Mouse (Mus musculus): ENCODE measurements at regions not wholly inside any gene's neighbourhood (a gene's known extent, or its start where the extent isn't known, plus 50 kb on each side); places are given as distances from the start of the nearest gene placed in this dataset.

- no peak overlapping the region for H3K4me2 ChIP-seq (ENCODE audit: low read length)
- WGBS = 82% methylated on average over 4 of the region's 4 CpGs
- H3K4me1 ChIP-seq (ENCODE audit: control insufficient read depth, insufficient read depth, low read length) = no peaks in the 10 kb centered on the region
- no peak overlapping the region for H3K9ac ChIP-seq (replicated peaks; ENCODE audit: low read length)
- H3K27ac ChIP-seq (replicated peaks; ENCODE audit: low read depth, low read length) = no peak overlapping the region
- H3K9me3 ChIP-seq (ENCODE audit: control insufficient read depth, low read length) = no peaks in the 10 kb centered on the region
- no peak overlapping the region for H3K4me3 ChIP-seq (replicated peaks; ENCODE audit: low read depth, low read length)
- ATAC-seq (ENCODE audit: low FRiP score, low TSS enrichment) (no peak), DNase-seq (no peak)
- H3K27me3 ChIP-seq (ENCODE audit: control insufficient read depth, insufficient read depth, low read length) = no peaks in the 10 kb centered on the region
- no peaks in the 10 kb centered on the region for H3K36me3 ChIP-seq (ENCODE audit: control insufficient read depth, insufficient read depth, low read length)
These were observed 147.8 kb downstream of the Vrk1 start for GRCm38 (mm10) chr12:106157827-106158226.

GRCm38 (mm10) chr12:106158620-106159019 is 148.6 kb downstream of the Vrk1 start:
- H3K36me3 ChIP-seq (ENCODE audit: control insufficient read depth, insufficient read depth, low read length) = no peaks in the 10 kb centered on the region
- WGBS = 95% methylated on average over 14 of the region's 14 CpGs
- ATAC-seq (ENCODE audit: low FRiP score, low TSS enrichment) (no peak), DNase-seq (no peak)
- no peaks in the 10 kb centered on the region for H3K27me3 ChIP-seq (ENCODE audit: control insufficient read depth, insufficient read depth, low read length)
- H3K27ac ChIP-seq (replicated peaks; ENCODE audit: low read depth, low read length) = no peak overlapping the region
- H3K9ac ChIP-seq (replicated peaks; ENCODE audit: low read length) = no peak overlapping the region
- H3K9me3 ChIP-seq (ENCODE audit: control insufficient read depth, low read length) = no peaks in the 10 kb centered on the region
- H3K4me2 ChIP-seq (ENCODE audit: low read length) = no peak overlapping the region
- H3K4me3 ChIP-seq (replicated peaks; ENCODE audit: low read depth, low read length) = no peak overlapping the region
- no peaks in the 10 kb centered on the region for H3K4me1 ChIP-seq (ENCODE audit: control insufficient read depth, insufficient read depth, low read length)

GRCm38 (mm10) chr12:106171301-106171700 is 161.3 kb downstream of the Vrk1 start:
- Histone ChIP-seq H3K27ac (replicated peaks; ENCODE audit: low read depth, low read length) (no peak overlapping the region), H3K9me3 (ENCODE audit: control insufficient read depth, low read length) (no peaks in the 10 kb centered on the region), H3K36me3 (ENCODE audit: control insufficient read depth, insufficient read depth, low read length) (no peaks in the 10 kb centered on the region), H3K4me1 (ENCODE audit: control insufficient read depth, insufficient read depth, low read length) (peaks cover 24% of the 10 kb centered on the region), H3K27me3 (ENCODE audit: control insufficient read depth, insufficient read depth, low read length) (peaks cover 4% of the 10 kb centered on the region), H3K9ac (replicated peaks; ENCODE audit: low read length) (no peak overlapping the region), H3K4me3 (replicated peaks; ENCODE audit: low read depth, low read length) (no peak overlapping the region), H3K4me2 (ENCODE audit: low read length) (no peak overlapping the region)
- ATAC-seq (ENCODE audit: low FRiP score, low TSS enrichment) (no peak), DNase-seq (peak; percentile 66)
- WGBS = 65% methylated on average over 5 of the region's 5 CpGs

- 0 out of 2 replicates have a peak overlapping the region, but pooled peaks have one; percentile 36 for H3K4me3 ChIP-seq (replicated peaks; ENCODE audit: low read depth, low read length)
- peak overlapping the region; percentile 74 for H3K4me2 ChIP-seq (ENCODE audit: low read length)
- H3K27ac ChIP-seq (replicated peaks; ENCODE audit: low read depth, low read length) = no peak overlapping the region
- ATAC-seq (ENCODE audit: low FRiP score, low TSS enrichment) = no peak
- no peaks in the 10 kb centered on the region for H3K9me3 ChIP-seq (ENCODE audit: control insufficient read depth, low read length)
- DNase-seq = no peak
- 12% methylated on average over 8 of the region's 8 CpGs for WGBS
- peaks cover 24% of the 10 kb centered on the region for H3K4me1 ChIP-seq (ENCODE audit: control insufficient read depth, insufficient read depth, low read length)
- no peak overlapping the region for H3K9ac ChIP-seq (replicated peaks; ENCODE audit: low read length)
- no peaks in the 10 kb centered on the region for H3K36me3 ChIP-seq (ENCODE audit: control insufficient read depth, insufficient read depth, low read length)
- peaks cover 4% of the 10 kb centered on the region for H3K27me3 ChIP-seq (ENCODE audit: control insufficient read depth, insufficient read depth, low read length)
These were observed 163.2 kb downstream of the Vrk1 start for GRCm38 (mm10) chr12:106173211-106173610.

- WGBS = under 1% methylated on average over 39 of the region's 39 CpGs
- Histone ChIP-seq H3K4me1 (ENCODE audit: control insufficient read depth, insufficient read depth, low read length) (peaks cover 24% of the 10 kb centered on the region), H3K4me2 (ENCODE audit: low read length) (peak overlapping the region; percentile 74), H3K9ac (replicated peaks; ENCODE audit: low read length) (peak overlapping the region; percentile 51), H3K4me3 (replicated peaks; ENCODE audit: low read depth, low read length) (peak overlapping the region; percentile 36), H3K36me3 (ENCODE audit: control insufficient read depth, insufficient read depth, low read length) (no peaks in the 10 kb centered on the region), H3K27me3 (ENCODE audit: control insufficient read depth, insufficient read depth, low read length) (peaks cover 4% of the 10 kb centered on the region), H3K9me3 (ENCODE audit: control insufficient read depth, low read length) (no peaks in the 10 kb centered on the region), H3K27ac (replicated peaks; ENCODE audit: low read depth, low read length) (peak overlapping the region; percentile 84)
- peak; percentile 55 for ATAC-seq (ENCODE audit: low FRiP score, low TSS enrichment)
- DNase-seq = peak; percentile 78
These were observed 164.3 kb downstream of the Vrk1 start for GRCm38 (mm10) chr12:106174070-106174980.

GRCm38 (mm10) chr12:106174981-106175700 is 165.1 kb downstream of the Vrk1 start:
- peak overlapping the region; percentile 51 for H3K9ac ChIP-seq (replicated peaks; ENCODE audit: low read length)
- H3K4me2 ChIP-seq (ENCODE audit: low read length) = peak overlapping the region; percentile 74
- WGBS = 1% methylated on average over 27 of the region's 27 CpGs
- H3K4me1 ChIP-seq (ENCODE audit: control insufficient read depth, insufficient read depth, low read length) = peaks cover 24% of the 10 kb centered on the region
- no peaks in the 10 kb centered on the region for H3K9me3 ChIP-seq (ENCODE audit: control insufficient read depth, low read length)
- ATAC-seq (ENCODE audit: low FRiP score, low TSS enrichment) (peak; percentile 9; the same call in 1 of the 2 replicates), DNase-seq (peak; percentile 77)
- H3K4me3 ChIP-seq (replicated peaks; ENCODE audit: low read depth, low read length) = peak overlapping the region; percentile 36
- peak overlapping the region; percentile 84 for H3K27ac ChIP-seq (replicated peaks; ENCODE audit: low read depth, low read length)
- H3K27me3 ChIP-seq (ENCODE audit: control insufficient read depth, insufficient read depth, low read length) = peaks cover 4% of the 10 kb centered on the region
- H3K36me3 ChIP-seq (ENCODE audit: control insufficient read depth, insufficient read depth, low read length) = no peaks in the 10 kb centered on the region

- H3K9me3 ChIP-seq (ENCODE audit: control insufficient read depth, low read length) = no peaks in the 10 kb centered on the region
- DNase-seq (no peak), ATAC-seq (ENCODE audit: low FRiP score, low TSS enrichment) (no peak)
- H3K36me3 ChIP-seq (ENCODE audit: control insufficient read depth, insufficient read depth, low read length) = no peaks in the 10 kb centered on the region
- WGBS = 71% methylated on average over 4 of the region's 4 CpGs
- no peak overlapping the region for H3K9ac ChIP-seq (replicated peaks; ENCODE audit: low read length)
- no peak overlapping the region for H3K4me2 ChIP-seq (ENCODE audit: low read length)
- H3K4me3 ChIP-seq (replicated peaks; ENCODE audit: low read depth, low read length) = no peak overlapping the region
- peaks cover 24% of the 10 kb centered on the region for H3K4me1 ChIP-seq (ENCODE audit: control insufficient read depth, insufficient read depth, low read length)
- H3K27me3 ChIP-seq (ENCODE audit: control insufficient read depth, insufficient read depth, low read length) = peaks cover 1% of the 10 kb centered on the region
- no peak overlapping the region for H3K27ac ChIP-seq (replicated peaks; ENCODE audit: low read depth, low read length)
These were observed 167.3 kb downstream of the Vrk1 start for GRCm38 (mm10) chr12:106177302-106177701.

- no peak for DNase-seq
- peaks cover 24% of the 10 kb centered on the region for H3K4me1 ChIP-seq (ENCODE audit: control insufficient read depth, insufficient read depth, low read length)
- ATAC-seq (ENCODE audit: low FRiP score, low TSS enrichment) = no peak
- H3K27ac ChIP-seq (replicated peaks; ENCODE audit: low read depth, low read length) = no peak overlapping the region
- H3K27me3 ChIP-seq (ENCODE audit: control insufficient read depth, insufficient read depth, low read length) = no peaks in the 10 kb centered on the region
- no peak overlapping the region for H3K9ac ChIP-seq (replicated peaks; ENCODE audit: low read length)
- no peak overlapping the region for H3K4me2 ChIP-seq (ENCODE audit: low read length)
- 47% methylated on average over 3 of the region's 3 CpGs for WGBS
- no peaks in the 10 kb centered on the region for H3K36me3 ChIP-seq (ENCODE audit: control insufficient read depth, insufficient read depth, low read length)
- H3K4me3 ChIP-seq (replicated peaks; ENCODE audit: low read depth, low read length) = no peak overlapping the region
- H3K9me3 ChIP-seq (ENCODE audit: control insufficient read depth, low read length) = no peaks in the 10 kb centered on the region
These were observed 167.8 kb downstream of the Vrk1 start for GRCm38 (mm10) chr12:106177861-106178260.

Measured in midbrain, embryonic 14.5 days (tissue).